Mouse (Mus musculus) megakaryocyte-erythroid progenitor cell, adult 5-6 weeks (primary cell): ENCODE results near the gene Krtap20-2. TPM values are rescaled to one million over a fixed set of nuclear protein-coding genes. Genes with fewer than 3 reads are reported as not detected.
"Not testable (repeated sequence)": the region's sequence is repeated elsewhere in the genome, so short reads cannot be mapped to it uniquely, and the experiment has no call there.

ENCODE experiments used
- ATAC-seq: replicated peaks from 2 replicates; pipeline ENCODE4 v1.8.0; 2016; ENCODE audit warnings: mild to moderate bottlenecking, inconsistent platforms; ENCODE audit not compliant: severe bottlenecking, poor library complexity, low FRiP score, low TSS enrichment
- total RNA-seq, 2 experiments: library from RNA; stranded (forward) in 1 of 2; stranded (reverse) in 1 of 2; fragments of 200-1000, 215-1000 nt in 1 of 2; fragments of >200 nt in 1 of 2; fragmentation: Nextera tagmentation in 1 of 2; gene quantifications; 2 replicates each; pipeline ENCODE4 v1.2.3; 2014 to 2017

Krtap20-2 gene
- total RNA-seq (2014; fragmentation: Nextera tagmentation) (not detected in 2 replicates), total RNA-seq (2017) (not detected in 2 replicates)

GRCm38 (mm10) chr16:89205561-89205960, at the start of gene Krtap20-2:
Gene Krtap20-2, plus strand, starts transcription at chr16:89205861.
- no peak for ATAC-seq

- no peak for ATAC-seq
Observed at GRCm38 (mm10) chr16:89157652-89158051, 48.0 kb upstream of the Krtap20-2 start, which contains the start of gene Gm9789. Gene Gm9789, plus strand, starts transcription at chr16:89157952.

- not testable (repeated sequence) for ATAC-seq
Observed at GRCm38 (mm10) chr16:89169190-89169589, 36.5 kb upstream of the Krtap20-2 start, which contains the start of gene Gm7735. Gene Gm7735, plus strand, starts transcription at chr16:89169490.

DNA sequence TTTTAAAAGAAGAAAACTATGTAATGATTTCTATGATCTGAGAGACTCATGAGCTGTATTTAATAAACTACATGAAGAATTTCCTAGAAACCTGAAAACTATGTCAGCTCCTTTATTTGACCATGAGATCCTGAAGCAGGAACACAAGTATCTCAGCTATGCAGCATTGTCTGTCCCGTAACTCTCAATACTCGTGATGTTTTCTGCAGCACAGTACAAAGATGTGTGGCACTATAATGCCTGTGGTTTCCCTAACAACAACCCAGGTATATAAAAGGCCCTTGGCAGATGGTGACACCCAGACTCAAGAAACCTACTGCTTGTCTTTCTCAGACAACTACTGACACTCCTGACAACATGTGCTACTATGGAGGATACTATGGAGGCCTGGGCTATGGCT, 31.2 kb upstream of the Krtap20-2 start, which contains the start of gene 1110057P08Rik:
Gene 1110057P08Rik (plus strand): TSS at position 301 of the 400 bp plus-strand sequence.
- ATAC-seq, result no peak

GRCm38 (mm10) chr16:89188621-89189020, 17.0 kb upstream of the Krtap20-2 start:
- ATAC-seq, result no peak

Other genes with a start within 250 kb of the Krtap20-2 start
- not detected in 2 replicates for gene Krtap16-3, start 243.0 kb upstream of the Krtap20-2 start, total RNA-seq (2014; fragmentation: Nextera tagmentation)
- gene Krtap16-3, start 243.0 kb upstream of the Krtap20-2 start, total RNA-seq (2017), result not detected in 2 replicates
- gene Krtap22-2, start 195.1 kb upstream of the Krtap20-2 start, total RNA-seq (2014; fragmentation: Nextera tagmentation), result not detected in 2 replicates
- not detected in 2 replicates for gene Krtap22-2, start 195.1 kb upstream of the Krtap20-2 start, total RNA-seq (2017)
- gene Gm10229, start 190.6 kb upstream of the Krtap20-2 start, total RNA-seq (2014; fragmentation: Nextera tagmentation), result not detected in 2 replicates
- gene Gm10229, start 190.6 kb upstream of the Krtap20-2 start, total RNA-seq (2017), result not detected in 2 replicates
- gene Krtap6-1, start 174.2 kb upstream of the Krtap20-2 start, total RNA-seq (2014; fragmentation: Nextera tagmentation), result not detected in 2 replicates
- gene Krtap6-1, start 174.2 kb upstream of the Krtap20-2 start, total RNA-seq (2017), result not detected in 2 replicates
- gene Gm10228, start 164.4 kb upstream of the Krtap20-2 start, total RNA-seq (2014; fragmentation: Nextera tagmentation), result not detected in 2 replicates
- not detected in 2 replicates for gene Gm10228, start 164.4 kb upstream of the Krtap20-2 start, total RNA-seq (2017)
- not detected in 2 replicates for gene Krtap6-5, start 158.0 kb upstream of the Krtap20-2 start, total RNA-seq (2014; fragmentation: Nextera tagmentation)
- not detected in 2 replicates for gene Krtap6-5, start 158.0 kb upstream of the Krtap20-2 start, total RNA-seq (2017)
- gene 1110025L11Rik, start 141.9 kb upstream of the Krtap20-2 start, total RNA-seq (2014; fragmentation: Nextera tagmentation), result not detected in 2 replicates
- not detected in 2 replicates for gene 1110025L11Rik, start 141.9 kb upstream of the Krtap20-2 start, total RNA-seq (2017)
- gene Krtap6-3, start 121.8 kb upstream of the Krtap20-2 start, total RNA-seq (2014; fragmentation: Nextera tagmentation), result not detected in 2 replicates
- not detected in 2 replicates for gene Krtap6-3, start 121.8 kb upstream of the Krtap20-2 start, total RNA-seq (2017)
- not detected in 2 replicates for gene Gm6358, start 65.0 kb upstream of the Krtap20-2 start, total RNA-seq (2014; fragmentation: Nextera tagmentation)
- not detected in 2 replicates for gene Gm6358, start 65.0 kb upstream of the Krtap20-2 start, total RNA-seq (2017)
- gene Gm10061, start 54.8 kb upstream of the Krtap20-2 start, total RNA-seq (2014; fragmentation: Nextera tagmentation), result not detected in 2 replicates
- not detected in 2 replicates for gene Gm10061, start 54.8 kb upstream of the Krtap20-2 start, total RNA-seq (2017)
- not detected in 2 replicates for gene Gm9789, start 47.9 kb upstream of the Krtap20-2 start, total RNA-seq (2014; fragmentation: Nextera tagmentation)
- not detected in 2 replicates for gene Gm9789, start 47.9 kb upstream of the Krtap20-2 start, total RNA-seq (2017)
- gene Gm7735, start 36.4 kb upstream of the Krtap20-2 start, total RNA-seq (2014; fragmentation: Nextera tagmentation), result not detected in 2 replicates
- gene Gm7735, start 36.4 kb upstream of the Krtap20-2 start, total RNA-seq (2017), result not detected in 2 replicates
- not detected in 2 replicates for gene 1110057P08Rik, start 31.1 kb upstream of the Krtap20-2 start, total RNA-seq (2014; fragmentation: Nextera tagmentation)
- gene 1110057P08Rik, start 31.1 kb upstream of the Krtap20-2 start, total RNA-seq (2017), result not detected in 2 replicates
- gene Krtap21-1, start 198.0 kb downstream of the Krtap20-2 start, total RNA-seq (2014; fragmentation: Nextera tagmentation), result not detected in 2 replicates
- not detected in 2 replicates for gene Krtap21-1, start 198.0 kb downstream of the Krtap20-2 start, total RNA-seq (2017)
- gene Krtap6-2, start 214.2 kb downstream of the Krtap20-2 start, total RNA-seq (2014; fragmentation: Nextera tagmentation), result not detected in 2 replicates
- gene Krtap6-2, start 214.2 kb downstream of the Krtap20-2 start, total RNA-seq (2017), result not detected in 2 replicates